Mouse (Mus musculus) lung, adult 2 months (tissue): Measurements from ENCODE around the gene Podnl1.

ENCODE experiments used
- CTCF ChIP-seq: fragments of 200-500 bp; IDR thresholded peaks from 2 replicates; pipeline ENCODE4 v1.5.1; 2011; ENCODE audit warnings: mild to moderate bottlenecking, low read length, control low read depth; ENCODE audit not compliant: insufficient read depth
- POLR2A ChIP-seq: fragments of 200-500 bp; IDR thresholded peaks from 2 replicates; pipeline ENCODE4 v1.6.1; 2011; ENCODE audit warnings: low read depth, mild to moderate bottlenecking, control low read depth, low read length, borderline replicate concordance; ENCODE audit errors: extremely low read depth

GRCm38 (mm10) chr8:84130806-84131205 is 5.0 kb downstream of the Podnl1 start:
- TF ChIP-seq CTCF (no peak), POLR2A (no peak)
